Mouse (Mus musculus): Measurements from ENCODE around the gene Lamb3. TPM values are rescaled to one million over a fixed set of nuclear protein-coding genes. Genes with fewer than 3 reads are reported as not detected.

Gene Lamb3
- polyA plus RNA-seq, 1 experiment from 2014 or later, result 2.5 TPM

DNA sequence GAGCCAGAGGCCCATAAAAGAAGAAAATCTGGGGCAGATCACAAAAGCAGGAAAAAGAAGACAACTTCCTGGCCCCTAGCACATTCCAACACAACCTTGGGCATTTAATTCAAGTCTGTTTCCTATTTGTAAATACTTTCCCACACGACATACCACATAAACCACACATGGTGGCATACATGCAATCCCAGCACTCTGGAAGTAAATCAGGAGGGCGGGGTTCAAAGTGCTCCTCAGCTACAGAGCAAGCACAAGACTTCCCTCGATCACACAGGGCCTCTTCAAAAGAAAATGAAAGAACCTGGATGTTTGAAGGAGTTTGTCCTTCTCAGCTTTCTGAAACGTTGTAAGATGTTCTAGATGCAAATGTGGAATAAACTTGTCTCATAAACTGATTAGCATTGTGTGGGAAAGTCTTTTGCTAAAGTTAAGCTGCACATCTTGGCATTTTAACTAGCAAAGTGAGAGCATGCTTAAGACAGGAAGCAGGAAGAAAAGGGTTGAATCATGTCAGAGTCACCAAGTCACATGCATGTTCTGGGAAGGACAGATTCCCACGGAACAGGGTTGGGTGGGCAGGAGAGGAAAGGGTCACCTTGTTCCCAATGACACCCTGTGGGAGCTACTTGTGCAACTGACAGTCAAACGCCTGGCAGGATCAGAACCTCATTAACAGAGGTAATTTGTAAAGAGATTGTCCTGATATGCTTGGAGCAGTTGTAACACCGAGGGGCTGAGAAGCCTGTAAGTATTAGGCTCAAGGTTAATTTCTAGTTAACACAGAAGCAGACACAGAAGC lies 19.4 kb downstream of the Lamb3 start:
- Histone ChIP-seq H3K9me3 (ENCODE audit: control insufficient read depth) (no peaks in the 10 kb centered on the region), H3K4me3 (ENCODE audit: low read depth, low read length) (no peak overlapping the region), H3K4me2 (replicated peaks; ENCODE audit: low read depth) (no peak overlapping the region), H3K27me3 (replicated peaks; ENCODE audit: control insufficient read depth, insufficient read depth, low read length) (no peaks in the 10 kb centered on the region), H3K36me3 (ENCODE audit: control insufficient read depth, insufficient read depth) (no peaks in the 10 kb centered on the region), H3K27ac (ENCODE audit: low read depth, low read length) (no peak overlapping the region), H3K9ac (ENCODE audit: low read depth, low read length) (no peak overlapping the region), H3K4me1 (replicated peaks; ENCODE audit: control insufficient read depth, insufficient read depth, low read length) (0 out of 2 replicates have a peak, but pooled peaks cover 5% of the 10 kb centered on the region)
- peak; percentile 64 for ATAC-seq
- 29% methylated on average over 7 of the region's 7 CpGs for WGBS
- no peak for TF ChIP-seq CTCF (IDR thresholded peaks at IDR 0.05; ENCODE audit: low read depth)

DNA sequence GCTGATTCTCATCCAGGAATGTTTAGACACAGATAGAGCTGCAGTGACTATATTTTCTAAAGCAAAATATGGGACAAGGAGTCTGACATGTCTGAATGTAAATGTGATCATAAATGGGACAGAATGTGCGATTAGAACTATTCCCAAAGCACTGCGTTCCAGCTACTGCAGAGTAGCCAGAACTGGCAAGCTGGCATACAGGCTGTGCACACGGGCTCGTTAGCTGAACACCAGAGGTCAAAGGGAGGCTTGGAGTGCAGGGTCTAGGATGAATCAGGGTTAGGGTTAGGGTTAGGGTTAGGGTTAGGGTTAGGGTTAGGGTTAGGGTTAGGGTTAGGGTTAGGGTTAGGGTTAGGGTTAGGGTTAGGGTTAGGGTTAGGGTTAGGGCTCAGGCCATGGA lies 20.0 kb downstream of the Lamb3 start:
- Histone ChIP-seq H3K9ac (ENCODE audit: low read depth, low read length) (no peak overlapping the region), H3K36me3 (ENCODE audit: control insufficient read depth, insufficient read depth) (no peaks in the 10 kb centered on the region), H3K4me1 (replicated peaks; ENCODE audit: control insufficient read depth, insufficient read depth, low read length) (0 out of 2 replicates have a peak, but pooled peaks cover 5% of the 10 kb centered on the region), H3K27me3 (replicated peaks; ENCODE audit: control insufficient read depth, insufficient read depth, low read length) (no peaks in the 10 kb centered on the region), H3K27ac (ENCODE audit: low read depth, low read length) (no peak overlapping the region), H3K4me2 (replicated peaks; ENCODE audit: low read depth) (no peak overlapping the region), H3K4me3 (ENCODE audit: low read depth, low read length) (no peak overlapping the region), H3K9me3 (ENCODE audit: control insufficient read depth) (no peaks in the 10 kb centered on the region)
- TF ChIP-seq CTCF (IDR thresholded peaks at IDR 0.05; ENCODE audit: low read depth), result no peak
- 84% methylated on average over 4 of the region's 4 CpGs for WGBS
- ATAC-seq, result no peak

DNA sequence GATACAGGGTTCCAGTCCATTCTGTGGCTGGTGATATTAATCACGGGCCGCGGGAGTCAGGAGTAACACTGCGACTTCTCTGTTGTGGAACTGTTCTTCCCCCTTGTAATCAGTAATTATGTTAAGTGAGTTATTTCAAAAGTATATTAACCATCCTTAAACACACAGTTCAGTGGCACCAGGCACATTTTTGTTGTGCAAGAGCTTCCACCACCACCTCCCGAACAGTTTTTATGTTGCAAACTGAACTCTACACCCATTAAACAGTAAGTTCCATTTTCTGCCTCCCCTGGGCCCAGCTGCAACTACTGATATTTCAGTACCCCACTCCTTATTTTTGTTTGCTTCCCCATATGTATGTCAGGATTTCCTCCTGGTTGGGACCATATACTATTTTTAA lies 22.1 kb downstream of the Lamb3 start:
- Histone ChIP-seq H3K9me3 (ENCODE audit: control insufficient read depth) (no peaks in the 10 kb centered on the region), H3K9ac (ENCODE audit: low read depth, low read length) (no peak overlapping the region), H3K27ac (ENCODE audit: low read depth, low read length) (no peak overlapping the region), H3K4me2 (replicated peaks; ENCODE audit: low read depth) (no peak overlapping the region), H3K36me3 (ENCODE audit: control insufficient read depth, insufficient read depth) (no peaks in the 10 kb centered on the region), H3K4me1 (replicated peaks; ENCODE audit: control insufficient read depth, insufficient read depth, low read length) (0 out of 2 replicates have a peak, but pooled peaks cover 5% of the 10 kb centered on the region), H3K4me3 (ENCODE audit: low read depth, low read length) (no peak overlapping the region), H3K27me3 (replicated peaks; ENCODE audit: control insufficient read depth, insufficient read depth, low read length) (no peaks in the 10 kb centered on the region)
- no peak for TF ChIP-seq CTCF (IDR thresholded peaks at IDR 0.05; ENCODE audit: low read depth)
- WGBS, result 83% methylated on average over 5 of the region's 5 CpGs
- ATAC-seq, result no peak

DNA sequence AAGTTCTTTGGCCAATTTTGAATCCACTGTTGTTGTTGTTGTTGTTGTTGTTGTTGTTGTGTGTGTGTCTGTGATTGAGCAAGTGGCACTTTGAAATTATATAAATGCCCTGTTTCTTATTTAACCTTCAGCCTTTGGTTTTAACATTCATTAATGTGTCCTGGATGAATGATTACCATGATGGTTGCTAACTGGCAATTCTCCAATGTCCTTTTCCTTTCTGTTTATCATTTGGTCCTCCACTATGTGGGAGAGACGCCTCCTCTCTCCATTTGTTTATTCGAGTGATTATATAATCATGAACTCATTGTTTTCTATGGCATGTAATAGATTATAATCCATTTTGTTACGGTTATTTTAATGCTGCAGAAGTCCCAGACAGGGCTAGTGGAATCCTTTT lies 23.0 kb downstream of the Lamb3 start:
- Histone ChIP-seq H3K9me3 (ENCODE audit: control insufficient read depth) (no peaks in the 10 kb centered on the region), H3K4me1 (replicated peaks; ENCODE audit: control insufficient read depth, insufficient read depth, low read length) (0 out of 2 replicates have a peak, but pooled peaks cover 5% of the 10 kb centered on the region), H3K27ac (ENCODE audit: low read depth, low read length) (no peak overlapping the region), H3K9ac (ENCODE audit: low read depth, low read length) (no peak overlapping the region), H3K4me2 (replicated peaks; ENCODE audit: low read depth) (no peak overlapping the region), H3K36me3 (ENCODE audit: control insufficient read depth, insufficient read depth) (no peaks in the 10 kb centered on the region), H3K4me3 (ENCODE audit: low read depth, low read length) (no peak overlapping the region), H3K27me3 (replicated peaks; ENCODE audit: control insufficient read depth, insufficient read depth, low read length) (no peaks in the 10 kb centered on the region)
- 52% methylated on average over 3 of the region's 3 CpGs for WGBS
- ATAC-seq, result no peak
- TF ChIP-seq CTCF (IDR thresholded peaks at IDR 0.05; ENCODE audit: low read depth), result no peak

DNA sequence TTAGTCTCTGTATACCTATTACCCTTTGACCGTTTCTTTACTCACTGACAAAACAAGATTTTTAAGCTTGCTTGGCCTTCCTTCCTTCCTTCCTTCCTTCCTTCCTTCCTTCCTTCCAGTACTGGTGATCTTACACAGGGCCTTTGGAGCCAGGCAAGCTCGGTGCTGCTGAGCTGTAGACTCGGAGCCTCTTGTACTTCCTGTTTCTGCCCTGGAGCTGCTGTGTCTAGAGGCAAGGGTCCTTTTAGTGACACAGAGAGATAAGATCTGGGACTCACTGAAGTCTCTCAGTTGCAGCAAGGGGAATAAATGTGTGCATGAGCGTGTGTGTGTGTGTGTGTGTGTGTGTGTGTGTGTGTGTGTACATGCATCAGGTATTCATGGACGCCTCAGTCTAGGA lies 23.4 kb downstream of the Lamb3 start:
- no peak for ATAC-seq
- Histone ChIP-seq H3K4me2 (replicated peaks; ENCODE audit: low read depth) (no peak overlapping the region), H3K9ac (ENCODE audit: low read depth, low read length) (no peak overlapping the region), H3K4me1 (replicated peaks; ENCODE audit: control insufficient read depth, insufficient read depth, low read length) (0 out of 2 replicates have a peak, but pooled peaks cover 5% of the 10 kb centered on the region), H3K9me3 (ENCODE audit: control insufficient read depth) (no peaks in the 10 kb centered on the region), H3K4me3 (ENCODE audit: low read depth, low read length) (no peak overlapping the region), H3K36me3 (ENCODE audit: control insufficient read depth, insufficient read depth) (no peaks in the 10 kb centered on the region), H3K27ac (ENCODE audit: low read depth, low read length) (no peak overlapping the region), H3K27me3 (replicated peaks; ENCODE audit: control insufficient read depth, insufficient read depth, low read length) (no peaks in the 10 kb centered on the region)
- 37% methylated on average over 5 of the region's 5 CpGs for WGBS
- TF ChIP-seq CTCF (IDR thresholded peaks at IDR 0.05; ENCODE audit: low read depth), result no peak

DNA sequence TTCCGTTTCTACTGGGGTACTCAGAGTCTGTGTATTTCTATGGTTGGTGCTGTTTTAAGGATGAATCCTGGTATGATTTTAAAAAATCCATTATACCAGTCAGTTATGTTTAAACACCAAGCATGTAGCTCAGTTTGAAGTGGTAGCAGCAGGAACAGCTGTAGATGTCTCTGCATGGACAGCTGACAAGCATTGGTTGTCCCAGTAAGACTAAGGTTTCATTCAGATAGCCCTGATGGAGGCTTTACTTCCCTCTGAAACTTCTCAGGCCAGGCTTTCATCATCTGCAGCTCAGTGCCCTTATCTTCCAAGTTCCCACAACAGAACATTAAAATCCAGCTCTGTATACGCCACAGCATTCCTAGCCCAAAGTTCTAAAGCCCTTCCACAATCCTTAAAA lies 25.2 kb downstream of the Lamb3 start:
- no peak overlapping the region for H3K4me3 ChIP-seq (ENCODE audit: low read depth, low read length)
- no peak overlapping the region for H3K4me2 ChIP-seq (replicated peaks; ENCODE audit: low read depth)
- no peak for TF ChIP-seq CTCF (IDR thresholded peaks at IDR 0.05; ENCODE audit: low read depth)
- H3K27me3 ChIP-seq (replicated peaks; ENCODE audit: control insufficient read depth, insufficient read depth, low read length), result no peaks in the 10 kb centered on the region
- no peak overlapping the region for H3K9ac ChIP-seq (ENCODE audit: low read depth, low read length)
- no peak for ATAC-seq
- no peak overlapping the region for H3K27ac ChIP-seq (ENCODE audit: low read depth, low read length)
- H3K36me3 ChIP-seq (ENCODE audit: control insufficient read depth, insufficient read depth), result no peaks in the 10 kb centered on the region
- H3K9me3 ChIP-seq (ENCODE audit: control insufficient read depth), result no peaks in the 10 kb centered on the region
- no peaks in the 10 kb centered on the region for H3K4me1 ChIP-seq (replicated peaks; ENCODE audit: control insufficient read depth, insufficient read depth, low read length)
- WGBS, result 79% methylated on average over 2 of the region's 2 CpGs

Measured in intestine, postnatal 0 days (tissue).